9 mouse cellular contexts compared by ENCODE assay signal in the genomic region with DNA sequence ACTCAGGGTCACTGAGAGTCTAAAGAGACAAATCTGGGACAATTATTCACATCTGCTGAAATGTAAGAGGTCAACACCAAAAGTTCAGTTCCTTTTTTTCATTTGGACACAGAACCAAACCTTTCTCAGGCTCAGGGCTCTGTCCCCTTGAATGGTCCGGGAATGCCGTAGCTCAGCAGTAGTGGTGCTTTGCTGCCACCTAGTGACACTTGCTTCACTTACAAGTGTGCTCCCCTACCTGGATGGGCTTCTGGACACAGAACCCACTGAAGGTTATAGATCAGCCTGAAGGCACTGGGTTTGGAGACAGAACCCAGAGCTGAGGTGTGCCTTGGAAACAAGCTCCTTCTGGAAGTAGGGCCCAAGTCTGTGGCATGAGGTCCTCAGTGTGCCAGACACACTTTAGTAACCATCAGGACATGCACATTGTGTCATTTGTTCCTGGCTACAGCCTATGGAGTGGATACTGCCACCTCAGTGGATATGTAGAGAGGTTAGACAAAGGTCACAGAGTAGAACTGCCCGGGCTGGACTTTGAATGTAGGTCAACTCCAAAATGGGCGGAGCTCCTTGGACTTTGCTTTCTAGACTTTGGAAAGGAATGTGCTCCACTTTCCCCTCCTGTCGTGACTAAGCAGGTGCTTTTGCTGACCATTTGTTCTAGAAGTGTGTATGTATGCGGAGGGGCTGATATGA. TPM values are rescaled to one million over a fixed set of nuclear protein-coding genes. Genes with fewer than 3 reads are reported as not detected.
A peak's percentile ranks its signal among the peaks of the same experiment; 100 is the strongest.
DNase-seq lines count a peak whose midpoint lies in the region; ATAC-seq and TF ChIP-seq lines count a peak whose summit lies in the region.
"Had no signal": no experiment of that assay in that cellular context is flagged by ENCODE, and none has a peak within 500 bp of the region (broad histone marks: within the 10 kb centered on the region; RNA-seq: fewer than 3 reads in every experiment).

No protein-coding gene starts in this region.

- H3K27me3 ChIP-seq in forebrain, embryonic 11.5 days (ENCODE audit: control insufficient read depth, insufficient read depth, low read length): no peaks in the 10 kb centered on the region
- no peaks in the 10 kb centered on the region for H3K27me3 ChIP-seq in lung, postnatal 0 days (replicated peaks; ENCODE audit: insufficient read depth, low read length)
- H3K27me3 ChIP-seq: limb, embryonic 15.5 days had no signal

- no peaks in the 10 kb centered on the region for H3K36me3 ChIP-seq in forebrain, embryonic 11.5 days (ENCODE audit: control insufficient read depth, insufficient read depth, low read length)
- no peaks in the 10 kb centered on the region for H3K36me3 ChIP-seq in lung, postnatal 0 days (ENCODE audit: insufficient read depth, low read length)
- H3K36me3 ChIP-seq: limb, embryonic 15.5 days had no signal

- peak; percentile 53; the same call in 1 of the 2 replicates for ATAC-seq in forebrain, embryonic 11.5 days (replicated peaks; ENCODE audit: low FRiP score)
- peak; percentile 75 for ATAC-seq in lung, postnatal 0 days

- TF ChIP-seq CTCF in layer of hippocampus, adult 2 months (conservative IDR thresholded peaks at IDR 0.05): peak; percentile 98
- peak; percentile 97 for TF ChIP-seq CTCF in lung, postnatal 0 days (IDR thresholded peaks at IDR 0.05)

- H3K4me2 ChIP-seq in forebrain, embryonic 11.5 days (ENCODE audit: low read depth, low read length, severe bottlenecking): no peak overlapping the region
- no peak overlapping the region for H3K4me2 ChIP-seq in lung, postnatal 0 days (replicated peaks; ENCODE audit: low read depth, low read length)
- H3K4me2 ChIP-seq: limb, embryonic 15.5 days had no signal

- no peak overlapping the region for H3K4me3 ChIP-seq in forebrain, embryonic 11.5 days (ENCODE audit: low read depth, low read length)
- no peak overlapping the region for H3K4me3 ChIP-seq in layer of hippocampus, adult 2 months
- H3K4me3 ChIP-seq in lung, postnatal 0 days (ENCODE audit: low read depth, low read length): no peak overlapping the region
- H3K4me3 ChIP-seq: limb, embryonic 15.5 days had no signal

- 41% methylated on average over 6 of the region's 6 CpGs for WGBS in forebrain, embryonic 11.5 days
- 20% methylated on average over 6 of the region's 6 CpGs for WGBS in lung, postnatal 0 days

- H3K9ac ChIP-seq in forebrain, embryonic 11.5 days (ENCODE audit: low read length): no peak overlapping the region
- no peak overlapping the region for H3K9ac ChIP-seq in lung, postnatal 0 days (replicated peaks; ENCODE audit: low read depth)
- H3K9ac ChIP-seq: limb, embryonic 15.5 days had no signal

- H3K4me1 ChIP-seq in forebrain, embryonic 11.5 days (replicated peaks; ENCODE audit: control insufficient read depth, insufficient read depth, low read length): no peaks in the 10 kb centered on the region
- no peaks in the 10 kb centered on the region for H3K4me1 ChIP-seq in lung, postnatal 0 days (ENCODE audit: insufficient read depth, low read depth, low read length)
- H3K4me1 ChIP-seq: limb, embryonic 15.5 days had no signal

- peak; percentile 87 for DNase-seq in NIH3T3 (ENCODE audit: low read depth)
- DNase-seq in c-Kit-positive CD71-positive TER-119-positive erythroid progenitor cells, embryonic 14.5 days (ENCODE audit: low spot score): peak; percentile 69
- DNase-seq in forebrain, embryonic 11.5 days (ENCODE audit: low spot score): peak; percentile 84
- DNase-seq in heart, postnatal 4 days: peak; percentile 84
- peak; percentile 48 to 82 for DNase-seq in layer of hippocampus, adult 2 months (ENCODE audit: low spot score in 2 of 2)
- peak; percentile 79 for DNase-seq in lung, postnatal 0 days (ENCODE audit: low spot score)
- peak; percentile 54 for DNase-seq in ovary, postnatal 36 days (ENCODE audit: low spot score)
- peak; percentile 34 to 42 for DNase-seq in thymus, postnatal 36 days

- no peaks in the 10 kb centered on the region for H3K9me3 ChIP-seq in forebrain, embryonic 11.5 days (ENCODE audit: control insufficient read depth, low read length)
- no peaks in the 10 kb centered on the region for H3K9me3 ChIP-seq in lung, postnatal 0 days (ENCODE audit: low read length)
- H3K9me3 ChIP-seq: limb, embryonic 15.5 days had no signal

- no peak for TF ChIP-seq EP300 in lung, postnatal 0 days (IDR thresholded peaks at IDR 0.05)

- H3K27ac ChIP-seq in forebrain, embryonic 11.5 days (ENCODE audit: low read depth, low read length): no peak overlapping the region
- no peak overlapping the region for H3K27ac ChIP-seq in layer of hippocampus, adult 2 months
- H3K27ac ChIP-seq in lung, postnatal 0 days (ENCODE audit: low read length): no peak overlapping the region
- H3K27ac ChIP-seq: limb, embryonic 15.5 days had no signal

RNA-seq across cellular contexts. Expression of gene Aqp8, which starts 3.7 kb away (rescaled TPM):
- polyA plus RNA-seq in forebrain, embryonic 11.5 days (2014; fragmentation: Nextera tagmentation; extraction: Ambion mirVana): 1.1 TPM in 2 replicates
- 1 to 10 TPM; 3.2 to 4.8 TPM for total RNA-seq in heart, postnatal 4 days (2021)
- not detected for total RNA-seq in layer of hippocampus, adult 2 months (2021)
- polyA plus RNA-seq in lung, postnatal 0 days (2015; fragmentation: Nextera tagmentation; extraction: Ambion mirVana): not detected in 2 replicates
- polyA plus RNA-seq: limb, embryonic 15.5 days had no signal

RNA-seq across cellular contexts. Expression of gene Zkscan2, which starts 34.4 kb away (rescaled TPM):
- polyA plus RNA-seq in forebrain, embryonic 11.5 days (2014; fragmentation: Nextera tagmentation; extraction: Ambion mirVana): 7.6 and 9.4 TPM in 2 replicates
- 1 to 10 TPM; 1.3 to 1.5 TPM for total RNA-seq in heart, postnatal 4 days (2021)
- total RNA-seq in layer of hippocampus, adult 2 months (2021): 10 to 100 TPM; 19.9 to 25.8 TPM
- 0.19 and 0.26 TPM in 2 replicates for polyA plus RNA-seq in lung, postnatal 0 days (2015; fragmentation: Nextera tagmentation; extraction: Ambion mirVana)

Comparison
In these comparisons a context has a peak if more than half of its experiments do, and no peak if none do; other contexts are left out.
1. RNA of gene Zkscan2, which starts 34.4 kb away (total RNA-seq): 19.9 to 25.8 TPM in layer of hippocampus, adult 2 months; 1.3 to 1.5 TPM in heart, postnatal 4 days; every median in the first group is over 4 times any median in the second.
2. Peak in every context shown above with its lines, with median percentiles within 50 percentile points of each other: DNase-seq.